Mouse (Mus musculus) cerebellum, adult 9-11 months (tissue): ENCODE measurements around the gene Rgs10.
A peak's percentile ranks its signal among the peaks of the same experiment; 100 is the strongest.
"Not testable (repeated sequence)": the region's sequence is repeated elsewhere in the genome, so short reads cannot be mapped to it uniquely, and the experiment has no call there.

ENCODE experiments used
- DNase-seq: peaks from one replicate; pipeline ENCODE4 v3.0.0; 2022

The Rgs10 gene

DNA sequence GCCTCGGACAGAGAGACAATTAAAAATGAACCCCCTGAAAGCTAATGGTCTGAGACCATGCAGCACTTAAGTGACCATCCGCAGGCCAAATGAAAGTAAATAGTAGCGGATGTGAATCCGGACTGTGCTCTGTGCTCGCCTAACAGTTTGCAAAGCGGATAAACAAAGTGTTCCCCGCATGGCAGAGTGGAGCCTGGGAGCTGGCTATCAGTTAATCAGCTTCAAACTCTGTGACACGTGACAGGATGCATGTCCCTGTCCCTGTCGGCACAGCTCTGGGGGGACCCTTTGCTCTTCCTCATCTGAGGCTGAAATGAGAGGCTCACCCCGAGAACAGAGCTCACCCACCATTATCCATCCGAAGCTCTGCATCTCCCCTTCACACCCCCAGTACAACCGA, 49.2 kb downstream of the Rgs10 start:
- no peak for DNase-seq

- DNase-seq: no peak
These were observed 49.7 kb downstream of the Rgs10 start for GRCm38 (mm10) chr7:128368828-128369227.

DNA sequence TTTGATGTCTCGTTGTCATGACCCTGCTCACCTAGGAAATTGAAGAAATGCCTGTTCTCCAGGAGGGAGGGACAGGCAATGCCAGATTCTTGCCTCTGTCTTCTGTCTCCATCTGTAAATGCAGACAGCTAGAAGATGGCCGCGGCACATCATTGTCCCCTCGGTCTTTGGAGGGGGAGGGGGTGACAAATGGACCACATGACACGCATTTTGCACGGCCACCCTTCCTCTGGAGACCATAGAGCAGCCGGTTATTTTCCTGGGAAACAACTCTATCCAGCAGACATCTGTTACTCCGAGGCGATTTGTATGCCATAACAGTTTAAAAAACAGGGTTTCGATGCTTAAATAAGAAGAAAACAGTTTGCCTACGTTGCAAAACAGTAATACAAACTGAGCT, 51.9 kb downstream of the Rgs10 start:
- no peak for DNase-seq

DNA sequence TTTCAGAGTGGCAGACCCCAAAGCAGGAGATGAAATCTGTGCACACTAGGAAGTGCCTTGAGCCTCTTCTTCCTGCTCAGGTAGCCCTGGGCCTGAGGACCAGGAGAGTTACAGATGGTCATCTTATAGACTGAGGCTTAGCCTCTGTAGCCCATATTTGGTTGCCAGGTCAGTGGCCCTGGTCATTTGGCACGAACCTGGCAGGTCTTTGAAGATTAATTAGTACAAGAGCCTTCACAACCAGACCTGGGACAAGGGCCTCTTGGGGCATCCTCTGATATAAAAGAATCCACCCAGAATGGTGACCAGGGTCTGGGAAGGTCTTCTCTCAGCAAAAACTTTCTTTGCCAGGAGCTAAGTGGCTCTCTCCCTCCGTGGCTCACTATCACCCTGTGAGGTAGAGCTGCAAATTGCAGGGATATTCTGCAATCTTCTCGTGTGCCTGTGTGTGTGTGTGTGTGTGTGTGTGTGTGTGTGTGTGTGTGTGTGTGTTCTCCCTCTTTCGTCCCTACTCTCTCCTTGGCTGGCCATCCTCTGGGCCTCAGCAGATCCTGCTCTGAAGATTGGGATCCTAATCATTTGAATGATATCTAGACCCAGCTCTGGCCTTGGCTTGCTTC, 53.4 kb downstream of the Rgs10 start:
- DNase-seq: no peak

DNA sequence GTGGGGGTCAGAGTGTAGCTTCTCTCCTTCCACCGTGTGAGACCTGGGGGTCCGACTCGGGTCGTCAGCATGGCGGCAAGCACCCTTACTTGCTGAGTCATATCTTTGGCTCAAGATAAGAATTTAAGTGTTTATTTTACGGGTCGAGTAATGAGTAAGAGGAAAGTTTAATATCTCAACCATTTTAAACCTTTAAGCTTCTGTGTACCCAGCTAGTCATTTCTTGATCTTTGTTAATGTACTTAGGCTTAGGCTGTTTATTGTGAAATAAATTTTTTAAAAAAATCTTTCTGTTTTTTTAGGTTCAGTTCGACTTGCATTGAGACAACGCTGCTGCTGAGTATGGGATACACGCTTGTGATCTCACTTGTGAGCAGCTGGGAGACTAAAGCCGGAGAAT, 54.0 kb downstream of the Rgs10 start:
- no peak for DNase-seq

- no peak for DNase-seq
These were observed 54.8 kb downstream of the Rgs10 start for GRCm38 (mm10) chr7:128363806-128364205.

DNA sequence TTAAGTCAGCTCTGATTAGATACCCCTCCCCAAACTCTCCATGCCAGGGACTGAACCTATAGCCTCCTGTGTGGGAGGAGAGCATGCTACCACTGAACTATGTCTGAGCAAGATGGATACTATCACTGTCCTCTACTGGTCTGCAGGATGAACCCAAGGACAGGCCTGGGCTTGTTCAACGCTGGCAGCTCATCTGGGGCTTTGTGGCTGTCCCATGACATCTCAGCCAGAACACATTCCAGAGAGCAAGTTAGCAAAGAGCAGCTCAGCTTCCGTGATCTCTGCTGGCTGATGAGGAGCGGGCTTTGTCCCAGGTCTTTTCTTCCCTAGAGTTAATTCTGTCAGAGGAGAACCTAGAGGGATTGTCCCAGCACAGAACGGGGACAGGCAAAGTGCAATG, 55.6 kb downstream of the Rgs10 start:
- DNase-seq: no peak

DNA sequence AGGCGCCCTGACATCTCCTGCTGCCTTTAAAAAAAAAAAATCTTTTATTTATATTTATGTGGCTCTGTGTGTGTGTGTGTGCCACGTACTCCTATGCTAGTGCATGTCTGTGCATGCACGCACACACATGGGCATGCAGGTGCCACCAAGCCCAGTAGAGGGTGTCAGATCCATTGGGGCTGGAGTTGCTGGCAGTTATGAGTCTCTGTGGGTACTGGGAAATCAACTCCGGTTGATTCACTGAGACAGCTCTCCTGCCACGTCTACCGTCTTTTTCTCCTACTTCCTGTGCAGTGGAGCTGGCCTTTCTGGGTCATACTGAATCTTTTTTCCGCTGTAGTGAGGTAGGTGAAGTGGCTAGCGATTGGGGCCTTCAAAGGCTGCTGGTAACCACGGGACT, 58.8 kb downstream of the Rgs10 start:
- no peak for DNase-seq

DNA sequence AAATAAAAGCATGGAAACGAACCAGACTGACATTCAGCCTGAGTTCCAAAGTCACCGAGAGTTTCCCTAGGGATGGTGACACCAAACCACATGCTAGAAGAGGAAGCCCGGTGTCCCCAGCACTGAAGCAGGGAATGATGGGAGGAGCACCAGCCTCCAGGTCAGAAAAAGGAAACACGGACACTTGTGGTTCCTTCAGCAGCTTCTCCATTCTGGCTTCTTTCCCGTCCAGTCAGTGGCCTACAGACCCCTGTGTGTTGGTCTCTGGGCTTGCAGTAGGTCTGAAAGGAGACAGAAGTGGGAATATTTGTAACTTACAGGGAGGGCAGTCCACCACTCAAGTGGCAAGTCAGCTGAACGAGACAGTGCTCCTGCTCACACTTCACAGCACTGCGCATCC, 59.4 kb downstream of the Rgs10 start:
- DNase-seq: no peak

- no peak for DNase-seq
These were observed 59.8 kb downstream of the Rgs10 start for GRCm38 (mm10) chr7:128358741-128359140.

GRCm38 (mm10) chr7:128356868-128357755, 61.4 kb downstream of the Rgs10 start:
- no peak for DNase-seq

GRCm38 (mm10) chr7:128355463-128355862, 63.1 kb downstream of the Rgs10 start:
- DNase-seq: no peak

DNA sequence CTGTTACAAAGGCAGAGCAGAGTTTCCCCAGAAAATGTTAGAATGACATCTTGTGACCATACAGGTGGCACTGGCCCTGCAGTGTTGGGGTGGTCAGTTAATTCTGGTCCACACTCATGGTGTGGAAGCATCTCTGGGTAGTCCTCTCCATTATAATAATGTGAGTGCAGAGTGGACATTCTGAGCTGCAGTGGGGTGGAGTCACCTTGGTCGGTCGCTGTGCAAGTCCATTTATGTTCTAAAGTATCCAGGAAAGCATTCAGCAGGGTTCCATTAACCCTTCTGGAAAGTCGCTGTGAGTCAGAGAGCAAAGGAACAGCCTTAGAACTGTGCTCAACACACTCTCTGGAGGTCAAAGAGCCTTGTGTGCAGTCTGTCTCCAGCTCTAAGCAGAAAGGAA, 65.8 kb downstream of the Rgs10 start:
- no peak for DNase-seq

DNA sequence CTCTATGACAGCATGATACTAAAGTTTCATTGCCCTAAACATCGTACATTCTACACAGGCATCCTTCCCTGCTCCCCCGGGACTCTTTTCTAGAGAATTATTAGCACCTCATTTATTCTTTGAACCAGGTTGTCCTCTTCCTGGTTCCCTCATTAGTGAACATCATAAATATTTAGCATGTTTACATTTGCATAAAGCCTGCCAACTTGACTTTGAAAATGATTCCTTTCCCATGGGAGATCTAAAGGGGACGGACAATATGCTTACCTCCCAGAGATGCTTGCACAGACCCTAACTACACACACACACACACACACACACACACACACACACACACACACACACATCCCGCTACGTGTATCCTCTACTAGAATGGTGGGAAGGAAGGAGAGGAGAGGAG, 67.4 kb downstream of the Rgs10 start:
- DNase-seq: no peak

DNA sequence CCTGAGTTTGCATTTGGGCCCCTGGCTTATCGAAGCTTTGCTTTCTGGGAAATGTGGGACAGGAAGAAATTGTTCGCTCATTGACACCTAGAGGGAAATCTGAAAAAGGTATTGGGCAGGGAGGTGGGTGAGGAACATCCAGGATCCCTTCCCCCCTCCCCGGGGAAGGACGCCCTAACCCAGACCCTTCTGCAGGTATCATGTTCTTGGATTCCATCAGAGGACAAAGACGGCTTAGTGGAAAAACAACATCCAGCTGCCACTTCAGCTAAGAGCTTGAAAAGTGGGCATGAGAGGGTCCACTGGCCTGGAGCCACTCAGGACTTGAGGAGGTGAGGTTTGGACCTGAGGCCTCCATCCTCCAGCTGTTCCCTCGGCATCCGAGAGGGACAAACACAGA, 68.2 kb downstream of the Rgs10 start:
- DNase-seq: no peak

DNA sequence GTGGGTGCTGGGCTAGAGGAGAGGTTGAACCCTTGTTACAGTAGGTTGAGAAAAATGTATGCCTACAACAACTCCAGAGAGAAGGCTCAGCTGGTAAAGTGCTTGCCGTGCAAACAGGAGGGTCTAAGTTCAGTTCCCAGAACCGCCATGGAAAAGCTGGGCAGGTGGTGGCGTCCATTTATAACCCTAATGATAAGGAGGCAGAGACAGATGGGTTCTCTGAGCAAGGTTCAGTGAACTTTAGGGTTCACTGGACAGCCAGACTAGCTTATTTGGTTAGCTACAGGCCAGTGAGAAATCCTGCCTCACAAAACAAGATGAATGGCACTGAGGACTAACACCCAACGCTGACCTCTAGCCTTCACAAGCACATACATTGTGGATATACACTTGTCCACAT, 68.8 kb downstream of the Rgs10 start:
- DNase-seq: no peak

DNA sequence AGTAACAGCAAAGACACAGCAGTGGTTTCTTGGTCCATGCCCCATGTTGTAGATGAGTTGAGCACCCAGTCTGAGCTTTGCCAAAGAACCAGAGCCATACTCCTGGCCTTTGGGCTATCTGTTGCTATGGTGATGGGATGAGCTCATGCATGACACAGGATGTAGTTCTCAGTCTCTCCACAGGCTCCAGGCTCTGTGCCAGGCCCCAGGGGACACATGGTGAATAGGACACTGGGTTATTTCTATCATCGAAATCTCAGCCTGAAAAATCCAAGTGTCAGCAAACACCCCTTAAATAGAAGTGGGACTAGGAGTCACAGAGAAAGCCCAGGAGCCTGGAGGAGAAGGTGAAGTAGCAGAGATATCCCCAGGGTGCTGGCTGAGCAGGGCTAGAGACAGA, 70.0 kb downstream of the Rgs10 start:
- peak; percentile 76 for DNase-seq

GRCm38 (mm10) chr7:128346991-128347390, 71.6 kb downstream of the Rgs10 start:
- DNase-seq: no peak

DNA sequence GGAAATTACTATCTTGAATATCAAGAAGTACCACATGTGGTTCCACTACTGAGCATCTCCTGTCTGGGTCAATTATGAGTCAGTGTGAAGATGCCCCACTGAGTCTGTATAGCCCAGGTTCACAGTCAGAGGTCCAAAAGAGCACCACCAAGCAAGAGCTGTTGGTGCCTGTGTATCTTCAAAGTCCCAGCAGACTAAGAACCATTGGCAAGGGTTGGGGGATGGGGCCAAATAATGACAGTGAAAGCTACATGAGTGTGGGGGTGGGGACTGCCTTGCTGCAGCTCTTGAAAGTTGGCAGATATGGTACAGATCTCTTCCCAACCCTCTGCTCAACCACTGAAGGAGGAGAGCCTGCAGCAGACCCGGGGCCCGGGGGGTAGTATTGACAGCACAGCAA, 72.0 kb downstream of the Rgs10 start:
- no peak for DNase-seq

DNA sequence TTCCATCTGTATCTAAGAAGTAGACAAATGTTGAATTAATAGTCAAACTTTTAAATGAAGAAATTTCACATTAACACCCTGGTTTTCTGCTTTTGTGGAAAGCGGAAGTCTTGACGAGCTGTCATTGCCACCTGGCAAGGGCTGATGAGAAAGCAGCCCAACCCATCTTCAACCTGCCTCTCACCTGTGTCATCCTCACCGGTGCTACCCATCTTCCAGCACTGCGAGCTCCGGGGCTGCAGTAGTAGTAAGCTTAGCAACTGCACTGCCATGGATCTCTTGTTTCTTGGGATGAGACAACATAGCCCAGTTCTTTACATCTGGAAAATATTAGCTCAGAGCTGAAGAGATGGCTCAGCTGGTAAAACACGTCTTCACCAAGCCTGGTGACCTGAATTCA, 72.9 kb downstream of the Rgs10 start:
- no peak for DNase-seq

GRCm38 (mm10) chr7:128344928-128345653, 73.5 kb downstream of the Rgs10 start:
- peak; percentile 73 for DNase-seq

DNA sequence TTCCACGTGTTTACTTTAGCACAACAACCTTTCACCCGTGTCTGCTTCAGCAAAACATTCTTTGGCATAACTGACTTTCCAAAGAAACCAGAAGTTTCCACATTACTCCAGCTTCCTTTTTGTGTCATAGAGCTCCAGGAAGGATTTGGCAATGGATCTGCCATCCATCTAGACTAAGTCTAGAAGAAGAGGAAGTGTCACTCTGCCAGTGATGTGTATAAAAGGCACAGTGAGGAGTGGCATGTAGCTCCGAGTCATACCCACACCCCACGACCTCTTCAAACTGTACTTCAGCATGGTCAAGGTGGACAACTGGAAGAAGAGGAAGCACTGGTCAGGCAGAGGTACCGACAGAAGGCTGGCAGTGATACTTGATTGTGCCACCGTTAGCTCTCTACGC, 74.1 kb downstream of the Rgs10 start:
- no peak for DNase-seq

DNA sequence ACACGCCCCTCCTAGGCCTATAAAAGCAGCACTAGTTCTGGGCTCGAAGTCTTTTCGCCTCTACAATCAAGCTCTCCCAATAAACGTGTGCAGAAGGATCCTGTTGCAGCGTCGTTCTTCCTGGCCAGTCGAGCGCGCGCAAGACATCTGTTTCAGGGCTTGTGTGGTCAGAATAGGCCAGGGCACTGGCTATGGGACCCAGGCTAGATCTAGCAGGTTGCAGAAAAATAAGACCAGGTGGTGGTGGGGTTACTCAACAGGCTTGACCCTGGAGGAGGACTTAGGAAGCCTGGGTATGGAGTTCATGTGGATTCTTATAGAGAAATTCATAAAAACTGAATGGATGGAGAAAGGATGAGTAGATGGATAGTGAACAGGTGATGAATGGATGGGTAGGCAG, 75.9 kb downstream of the Rgs10 start:
- not testable (repeated sequence) for DNase-seq

DNA sequence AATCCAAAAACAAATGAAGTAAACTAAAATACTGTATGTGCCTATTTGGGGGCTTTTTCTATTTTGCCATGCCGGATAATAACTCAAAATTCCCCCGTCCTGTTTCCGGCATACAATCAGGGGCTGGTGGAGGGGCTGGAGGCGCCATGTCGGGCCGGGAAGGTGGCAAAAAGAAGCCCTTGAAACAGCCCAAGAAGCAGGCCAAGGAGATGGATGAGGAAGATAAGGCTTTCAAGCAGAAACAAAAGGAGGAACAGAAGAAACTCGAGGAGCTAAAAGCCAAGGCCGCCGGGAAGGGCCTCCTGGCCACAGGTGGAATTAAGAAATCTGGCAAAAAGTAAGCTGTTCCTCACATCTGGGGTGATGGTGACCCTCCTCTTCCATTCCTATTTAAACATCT, 78.2 kb downstream of the Rgs10 start:
- not testable (repeated sequence) for DNase-seq
